19 mouse cellular contexts compared by ENCODE assay signal in the genomic region with DNA sequence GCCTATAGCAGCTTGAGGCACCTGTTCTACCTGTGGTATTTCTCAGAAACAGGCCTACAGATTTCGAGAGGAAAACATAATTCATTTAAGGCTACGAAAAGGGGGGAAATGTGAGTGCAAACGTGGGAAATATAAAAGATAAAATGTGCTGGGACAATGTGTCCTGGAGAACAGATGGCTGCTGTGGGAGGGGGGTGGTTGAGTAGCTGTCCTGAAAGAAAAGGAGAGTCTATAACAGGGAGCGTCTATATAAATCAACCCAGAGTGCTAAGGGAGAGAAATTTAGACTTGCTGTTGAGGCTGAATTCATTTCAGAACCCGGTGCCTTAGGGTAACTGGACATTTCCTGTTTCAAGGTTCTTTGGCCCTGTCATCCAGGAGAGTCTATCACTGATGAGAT.
DNase-seq lines count a peak whose midpoint lies in the region; ATAC-seq lines count a peak whose summit lies in the region.
"Had no signal": no experiment of that assay in that cellular context is flagged by ENCODE, and none has a peak within 500 bp of the region (broad histone marks: within the 10 kb centered on the region; RNA-seq: fewer than 3 reads in every experiment).

No protein-coding gene starts in this region.

- H3K4me1 ChIP-seq in forebrain, embryonic 10.5 days = no peaks in the 10 kb centered on the region
- H3K4me1 ChIP-seq in forebrain, embryonic 14.5 days (ENCODE audit: control insufficient read depth, insufficient read depth, low read length) = no peaks in the 10 kb centered on the region
- H3K4me1 ChIP-seq: limb, embryonic 15.5 days had no signal

- no peaks in the 10 kb centered on the region for H3K9me3 ChIP-seq in forebrain, embryonic 10.5 days
- no peaks in the 10 kb centered on the region for H3K9me3 ChIP-seq in forebrain, embryonic 14.5 days (replicated peaks; ENCODE audit: control insufficient read depth, low read length)
- H3K9me3 ChIP-seq: limb, embryonic 15.5 days had no signal

- WGBS in forebrain, embryonic 10.5 days = 84% methylated on average over 5 of the region's 5 CpGs
- 79% methylated on average over 5 of the region's 5 CpGs for WGBS in forebrain, embryonic 14.5 days

- no peaks in the 10 kb centered on the region for H3K27me3 ChIP-seq in forebrain, embryonic 10.5 days (ENCODE audit: poor library complexity, severe bottlenecking)
- no peaks in the 10 kb centered on the region for H3K27me3 ChIP-seq in forebrain, embryonic 14.5 days (replicated peaks; ENCODE audit: control insufficient read depth, insufficient read depth, low read length)
- H3K27me3 ChIP-seq: limb, embryonic 15.5 days had no signal

- H3K27ac ChIP-seq in forebrain, embryonic 10.5 days = no peak overlapping the region
- H3K27ac ChIP-seq in forebrain, embryonic 14.5 days (ENCODE audit: low read depth, low read length) = no peak overlapping the region
- H3K27ac ChIP-seq: limb, embryonic 15.5 days had no signal

- H3K36me3 ChIP-seq in forebrain, embryonic 10.5 days (replicated peaks) = no peaks in the 10 kb centered on the region
- no peaks in the 10 kb centered on the region for H3K36me3 ChIP-seq in forebrain, embryonic 14.5 days (ENCODE audit: control insufficient read depth, insufficient read depth, low read length)
- H3K36me3 ChIP-seq: limb, embryonic 15.5 days had no signal

- H3K9ac ChIP-seq in forebrain, embryonic 14.5 days (ENCODE audit: low read length) = no peak overlapping the region
- H3K9ac ChIP-seq: limb, embryonic 15.5 days had no signal

- no peak for ATAC-seq in forebrain, embryonic 14.5 days
- ATAC-seq: forebrain, embryonic 16.5 days; hindbrain, embryonic 16.5 days; intestine, postnatal 0 days had no signal

- H3K4me2 ChIP-seq in forebrain, embryonic 14.5 days (ENCODE audit: low read length) = no peak overlapping the region
- H3K4me2 ChIP-seq: heart, embryonic 11.5 days; limb, embryonic 15.5 days had no signal

- DNase-seq in right cerebral cortex, adult 18-20 months = peak; percentile 54
- DNase-seq in right cerebral cortex, postnatal 4 days = no peak
- peak; percentile 62 to 66 for DNase-seq in left cerebral cortex, adult 18-20 months (ENCODE audit: low spot score in 2 of 2)
- peak; percentile 53 to 56 for DNase-seq in right cerebral cortex, adult 2 months (ENCODE audit: low spot score in 2 of 2)
- no peak for DNase-seq in forebrain, embryonic 10.5 days (ENCODE audit: extremely low spot score, low spot score)
- no peak for DNase-seq in adrenal gland, postnatal 10 days
- no peak for DNase-seq in ovary, postnatal 10 days (ENCODE audit: low spot score)
- no peak for DNase-seq in forebrain, embryonic 14.5 days (ENCODE audit: low spot score)
- DNase-seq: cerebellum, adult 11-12 months; cerebellum, postnatal 36 days; heart, postnatal 36 days; lung, postnatal 14 days; spleen, adult 18-20 months had no signal

- no peak overlapping the region for H3K4me3 ChIP-seq in forebrain, embryonic 10.5 days
- H3K4me3 ChIP-seq in forebrain, embryonic 14.5 days (ENCODE audit: low read depth, low read length) = no peak overlapping the region
- H3K4me3 ChIP-seq: erythroblast, embryonic 14.5 days; limb, embryonic 15.5 days had no signal

Comparison
In these comparisons a context has a peak if more than half of its experiments do, and no peak if none do; other contexts are left out.
1. DNase-seq: peak in right cerebral cortex, adult 18-20 months (single experiment), left cerebral cortex, adult 18-20 months (2 of 2) and right cerebral cortex, adult 2 months (2 of 2); none in right cerebral cortex, postnatal 4 days (single experiment), forebrain, embryonic 10.5 days (single experiment), adrenal gland, postnatal 10 days (single experiment), ovary, postnatal 10 days (single experiment) and forebrain, embryonic 14.5 days (single experiment).